Mouse (Mus musculus) lung, postnatal 0 days (tissue): ENCODE measurements at regions not wholly inside any gene's neighbourhood (a gene's known extent, or its start where the extent isn't known, plus 50 kb on each side); places are given as distances from the start of the nearest gene placed in this dataset.

Experiments
- ATAC-seq: fragments of 200-750 bp; cut with Nextera tagmentation; 2 replicates; pipeline ENCODE4 v1.8.0; 2017; ENCODE audit warnings: moderate library complexity
- DNase-seq: peaks from one replicate; pipeline ENCODE4 v3.0.0-alpha.2; 2016; ENCODE audit warnings: low spot score
- H3K27ac ChIP-seq: fragments of 300-500 bp; sonication (generic); 2 replicates; pipeline ENCODE4 v1.5.1; 2014; ENCODE audit warnings: antibody characterized with exemption, mild to moderate bottlenecking, low read length, mixed read lengths
- H3K27me3 ChIP-seq: fragments of 300-500 bp; sonication (generic); replicated peaks from 2 replicates; pipeline ENCODE4 v1.6.1; 2014; ENCODE audit warnings: low read length, mixed read lengths; ENCODE audit not compliant: insufficient read depth
- H3K36me3 ChIP-seq: fragments of 300-500 bp; sonication (generic); 2 replicates; pipeline ENCODE4 v1.6.1; 2014; ENCODE audit warnings: low read length, mixed read lengths; ENCODE audit not compliant: insufficient read depth
- H3K4me1 ChIP-seq: fragments of 300-500 bp; sonication (generic); 2 replicates; pipeline ENCODE4 v1.6.1; 2014; ENCODE audit warnings: antibody characterized with exemption, low read depth, low read length, mixed read lengths; ENCODE audit not compliant: insufficient read depth
- H3K4me2 ChIP-seq: fragments of 300-500 bp; sonication (generic); replicated peaks from 2 replicates; pipeline ENCODE4 v1.6.1; 2014; ENCODE audit warnings: low read depth, mild to moderate bottlenecking, low read length, moderate library complexity, mixed read lengths
- H3K4me3 ChIP-seq: fragments of 300-500 bp; sonication (generic); 2 replicates; pipeline ENCODE4 v1.5.1; 2014; ENCODE audit warnings: low read depth, low read length
- H3K9ac ChIP-seq: fragments of 300-500 bp; sonication (generic); replicated peaks from 2 replicates; pipeline ENCODE4 v1.6.1; 2014; ENCODE audit warnings: low read depth, mild to moderate bottlenecking
- H3K9me3 ChIP-seq: fragments of 300-500 bp; sonication (generic); 2 replicates; pipeline ENCODE4 v1.6.1; 2016; ENCODE audit warnings: low read length, mixed read lengths
- CTCF ChIP-seq: IDR thresholded peaks from 2 replicates; pipeline ENCODE4 v1.5.1; 2016; ENCODE audit warnings: antibody characterized with exemption, mild to moderate bottlenecking
- EP300 ChIP-seq: IDR thresholded peaks from 2 replicates; pipeline ENCODE4 v1.6.1; 2016; ENCODE audit warnings: antibody characterized with exemption, mild to moderate bottlenecking, control low read depth
- WGBS: fragments of 180-500 bp; shearing (Covaris S2); extraction: QIAGEN DNeasy Blood & Tissue Kit; methylation state at CpG from one replicate; pipeline ENCODE4 v1.1.7; 2014; 5-methylcytosine and 5-hydroxymethylcytosine counted together

- DNase-seq (no peak), ATAC-seq (no peak)
- no peaks in the 10 kb centered on the region for H3K9me3 ChIP-seq
- H3K9ac ChIP-seq = no peak overlapping the region
- no peaks in the 10 kb centered on the region for H3K36me3 ChIP-seq
- TF ChIP-seq CTCF = no peak
- no peak for TF ChIP-seq EP300
- WGBS = 67% methylated on average over 1 of the region's 1 CpGs
- no peaks in the 10 kb centered on the region for H3K4me1 ChIP-seq
- H3K4me2 ChIP-seq = no peak overlapping the region
- H3K4me3 ChIP-seq = no peak overlapping the region
- H3K27me3 ChIP-seq = no peaks in the 10 kb centered on the region
- H3K27ac ChIP-seq = no peak overlapping the region
Measured at GRCm38 (mm10) chr16:95902177-95902576, 88.6 kb downstream of the Psmg1 start.

- ATAC-seq (no peak), DNase-seq (no peak)
- Histone ChIP-seq H3K9me3 (no peaks in the 10 kb centered on the region), H3K27ac (no peak overlapping the region), H3K4me2 (no peak overlapping the region), H3K27me3 (no peaks in the 10 kb centered on the region), H3K4me1 (no peaks in the 10 kb centered on the region), H3K36me3 (no peaks in the 10 kb centered on the region), H3K4me3 (no peak overlapping the region), H3K9ac (no peak overlapping the region)
- no peak for TF ChIP-seq CTCF
- TF ChIP-seq EP300 = peak; percentile 75
- 47% methylated on average over 9 of the region's 9 CpGs for WGBS
Measured at GRCm38 (mm10) chr16:95901388-95901787, 89.4 kb downstream of the Psmg1 start.

GRCm38 (mm10) chr16:95900181-95900580 is 90.6 kb downstream of the Psmg1 start:
- no peaks in the 10 kb centered on the region for H3K4me1 ChIP-seq
- no peak for TF ChIP-seq EP300
- no peak for TF ChIP-seq CTCF
- H3K27me3 ChIP-seq = no peaks in the 10 kb centered on the region
- DNase-seq (no peak), ATAC-seq (no peak)
- WGBS = 55% methylated on average over 9 of the region's 9 CpGs
- no peak overlapping the region for H3K27ac ChIP-seq
- H3K4me3 ChIP-seq = no peak overlapping the region
- no peak overlapping the region for H3K9ac ChIP-seq
- no peaks in the 10 kb centered on the region for H3K9me3 ChIP-seq
- no peaks in the 10 kb centered on the region for H3K36me3 ChIP-seq
- H3K4me2 ChIP-seq = no peak overlapping the region

GRCm38 (mm10) chr16:95899672-95900071 is 91.1 kb downstream of the Psmg1 start:
- no peak overlapping the region for H3K9ac ChIP-seq
- TF ChIP-seq CTCF (no peak), EP300 (no peak)
- no peaks in the 10 kb centered on the region for H3K27me3 ChIP-seq
- 79% methylated on average over 3 of the region's 3 CpGs for WGBS
- no peak overlapping the region for H3K27ac ChIP-seq
- no peak overlapping the region for H3K4me3 ChIP-seq
- DNase-seq = no peak
- H3K4me1 ChIP-seq = no peaks in the 10 kb centered on the region
- ATAC-seq = no peak; the same call in 1 of the 2 replicates
- H3K36me3 ChIP-seq = no peaks in the 10 kb centered on the region
- H3K4me2 ChIP-seq = no peak overlapping the region
- H3K9me3 ChIP-seq = no peaks in the 10 kb centered on the region

- TF ChIP-seq EP300 (peak; percentile 26; the same call in 1 of the 2 replicates), CTCF (no peak)
- H3K4me2 ChIP-seq = no peak overlapping the region
- peak; percentile 41 for DNase-seq
- H3K4me1 ChIP-seq = no peaks in the 10 kb centered on the region
- H3K9me3 ChIP-seq = no peaks in the 10 kb centered on the region
- no peak; the same call in 1 of the 2 replicates for ATAC-seq
- H3K9ac ChIP-seq = no peak overlapping the region
- H3K4me3 ChIP-seq = no peak overlapping the region
- WGBS = 68% methylated on average over 7 of the region's 7 CpGs
- H3K36me3 ChIP-seq = no peaks in the 10 kb centered on the region
- H3K27ac ChIP-seq = no peak overlapping the region
- no peaks in the 10 kb centered on the region for H3K27me3 ChIP-seq
Measured at GRCm38 (mm10) chr16:95897843-95898242, 92.9 kb downstream of the Psmg1 start.

- Histone ChIP-seq H3K27ac (no peak overlapping the region), H3K4me3 (no peak overlapping the region), H3K4me2 (no peak overlapping the region), H3K36me3 (no peaks in the 10 kb centered on the region), H3K4me1 (no peaks in the 10 kb centered on the region), H3K27me3 (no peaks in the 10 kb centered on the region), H3K9ac (no peak overlapping the region), H3K9me3 (no peaks in the 10 kb centered on the region)
- DNase-seq (no peak), ATAC-seq (no peak)
- no peak for TF ChIP-seq EP300
- TF ChIP-seq CTCF = peak; percentile 30; the same call in 1 of the 2 replicates
- WGBS = 74% methylated on average over 6 of the region's 6 CpGs
Measured at GRCm38 (mm10) chr16:95896126-95896525, 94.6 kb downstream of the Psmg1 start.
